Mouse (Mus musculus) gastrocnemius, postnatal 4 days (tissue): ENCODE measurements at regions not wholly inside any gene's neighbourhood (a gene's known extent, or its start where the extent isn't known, plus 50 kb on each side); places are given as distances from the start of the nearest gene placed in this dataset.

ENCODE experiments used
- DNase-seq, 2 experiments: peaks; one replicate each; pipeline ENCODE4 v3.0.0; 2021 to 2022; ENCODE audit warnings: low spot score in 2 of 2, mixed read lengths in 2 of 2

GRCm38 (mm10) chr19:21214253-21214652, 57.8 kb upstream of the Zfand5 start:
- DNase-seq, result no peak

DNA sequence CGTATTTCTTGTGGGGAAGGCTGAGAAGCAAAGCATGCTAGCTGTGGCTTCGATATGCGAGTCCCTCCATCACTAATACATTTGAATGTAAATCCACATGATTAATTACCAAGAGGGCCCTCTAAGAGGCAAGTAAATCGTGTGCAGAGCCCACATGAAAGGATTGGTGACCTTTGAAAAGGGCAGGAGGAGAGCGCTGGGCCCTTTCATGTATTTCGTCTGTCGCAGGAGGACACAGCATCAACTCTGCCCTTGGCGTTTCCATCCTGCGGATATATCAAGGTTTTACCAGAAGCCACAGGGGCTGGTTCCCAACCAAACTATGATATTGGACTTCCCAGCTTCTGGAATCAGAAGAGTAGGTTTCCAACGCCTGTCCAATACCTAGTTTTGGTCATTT, 78.6 kb upstream of the Zfand5 start:
- DNase-seq, result no peak

DNA sequence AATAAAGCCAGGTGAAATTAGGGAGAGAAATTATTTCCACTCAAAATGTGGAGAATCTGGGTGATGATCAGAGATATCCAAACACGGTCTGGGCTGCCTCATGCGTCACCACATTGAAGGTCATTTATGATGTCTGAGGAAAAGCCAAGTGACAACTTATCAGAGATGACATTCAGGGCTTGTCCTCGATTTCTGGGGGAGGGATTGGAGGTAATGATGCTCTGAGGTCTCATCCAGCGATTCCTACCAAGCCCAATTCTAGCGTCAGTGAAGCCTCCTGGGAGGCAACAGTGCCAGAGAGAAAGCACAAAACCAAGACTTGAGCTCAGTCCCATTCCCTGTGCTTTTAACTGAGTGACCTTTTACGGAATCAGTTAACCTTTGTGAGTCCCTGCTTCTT, 79.5 kb upstream of the Zfand5 start:
- DNase-seq, result no peak

DNA sequence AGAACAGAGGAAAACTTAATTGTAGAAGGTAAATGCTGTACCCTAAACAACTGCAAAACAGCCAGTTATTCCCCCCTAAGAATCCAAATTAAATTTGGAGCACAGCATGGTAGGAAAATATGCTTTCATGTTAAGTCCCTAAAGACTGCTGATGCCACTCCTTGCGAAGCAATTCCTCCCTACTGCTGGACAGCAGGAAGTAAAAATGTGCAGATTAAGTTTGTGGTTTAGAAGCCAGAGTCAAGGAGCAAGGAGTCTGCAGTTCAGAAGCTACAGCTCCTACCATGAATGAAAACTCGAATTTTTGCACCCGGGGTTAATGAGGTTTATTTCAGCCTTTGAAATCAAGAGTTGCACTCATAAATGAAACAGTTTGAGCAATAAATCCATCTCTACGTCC, 82.9 kb upstream of the Zfand5 start:
- no peak for DNase-seq

DNA sequence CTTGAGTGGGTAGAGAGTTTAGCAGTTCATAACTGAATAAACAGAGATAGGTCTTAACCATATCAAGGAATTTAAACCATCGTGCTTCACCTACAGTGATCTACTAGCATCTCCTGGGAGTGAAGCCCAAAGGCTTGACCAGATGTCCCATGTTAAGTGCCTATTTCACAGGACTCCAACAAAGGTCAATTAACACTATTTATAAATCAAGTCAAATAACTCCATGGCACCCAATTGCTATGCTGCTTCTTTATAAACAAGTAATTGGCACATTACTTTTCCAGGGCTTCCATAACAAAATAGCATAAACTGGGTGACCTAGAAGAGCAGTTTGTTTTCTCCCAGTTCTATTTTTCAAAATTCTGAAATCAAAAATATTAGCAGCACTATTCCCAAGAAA, 85.4 kb upstream of the Zfand5 start:
- DNase-seq, result no peak

GRCm38 (mm10) chr19:21186016-21186415, 86.1 kb upstream of the Zfand5 start:
- no peak for DNase-seq

DNA sequence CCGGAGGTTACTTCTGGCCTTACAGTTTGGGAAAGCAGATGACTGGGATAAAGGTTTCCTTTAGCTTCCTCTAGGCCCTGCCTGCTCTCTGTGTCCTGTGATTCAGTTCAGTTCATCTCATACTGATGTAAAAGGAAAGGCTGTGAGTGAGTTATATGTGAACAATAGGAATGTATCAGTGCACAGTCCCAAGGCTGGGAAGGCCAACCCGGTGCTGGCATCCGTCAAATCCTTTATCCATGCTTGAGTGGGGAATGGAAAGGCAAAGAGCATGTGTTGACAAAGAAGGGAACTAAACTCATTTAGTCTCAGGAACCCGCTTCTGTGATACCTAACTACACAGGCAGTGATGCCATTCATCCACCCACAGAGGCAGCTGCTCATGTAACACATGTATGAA, 89.0 kb upstream of the Zfand5 start:
- no peak for DNase-seq

DNA sequence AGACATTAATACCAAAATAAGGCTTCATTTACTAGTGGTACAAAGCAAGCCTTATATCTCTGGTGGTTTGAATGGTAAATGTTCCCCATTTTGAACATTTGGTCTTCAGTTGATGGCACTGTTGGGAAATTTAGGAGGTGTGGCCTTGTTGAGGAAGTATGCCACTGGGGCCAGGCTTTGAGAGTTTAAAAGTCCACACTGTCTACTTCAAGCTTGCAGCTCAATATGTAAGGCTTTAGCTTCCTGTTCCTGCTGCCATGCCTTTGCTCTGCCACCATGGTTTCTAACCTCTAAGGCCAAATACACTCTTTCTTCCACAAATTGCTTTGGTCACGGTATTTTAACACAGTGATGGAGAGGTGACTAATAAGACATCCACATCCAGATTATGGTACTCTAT, 92.2 kb upstream of the Zfand5 start:
- DNase-seq, result no peak

DNA sequence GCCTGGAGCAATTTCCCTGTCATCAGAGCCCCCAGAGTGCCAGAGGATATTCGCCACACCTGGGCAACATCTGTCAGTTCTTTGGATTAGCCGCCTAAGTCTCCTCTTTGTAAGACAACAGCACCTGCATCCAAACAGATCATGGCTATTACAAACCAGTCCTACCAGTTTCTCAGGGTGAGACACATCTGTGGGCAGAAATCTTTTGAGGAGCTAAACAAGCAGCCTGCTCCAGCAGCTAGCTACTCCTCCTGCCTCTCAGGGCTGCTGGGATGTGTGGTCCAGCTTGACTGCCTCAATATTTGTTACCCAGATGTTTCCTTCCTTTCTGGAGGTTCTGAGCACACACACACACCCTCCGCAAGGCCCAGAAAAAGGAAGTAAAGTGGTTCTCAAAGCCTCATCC, 96.6 kb upstream of the Zfand5 start:
- DNase-seq, result no peak

DNA sequence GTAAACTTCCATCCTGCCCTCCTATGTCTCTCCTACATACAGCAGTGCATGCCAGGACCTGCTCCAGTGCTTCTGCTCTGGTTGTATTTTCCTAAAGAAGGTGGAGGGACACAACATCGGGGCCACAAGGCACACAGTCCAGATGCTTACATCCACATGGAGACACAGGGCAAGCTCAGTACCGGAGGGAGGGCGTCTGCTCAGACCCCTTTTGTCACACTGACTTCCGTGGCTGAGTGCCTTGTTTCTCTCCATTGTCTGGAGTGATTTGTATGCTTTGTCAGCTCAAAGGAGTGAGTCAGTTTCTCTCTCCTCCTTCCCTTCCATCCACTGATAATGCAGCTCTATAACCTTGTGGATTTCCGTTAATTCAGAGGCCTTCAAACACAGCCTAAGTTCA, 97.4 kb upstream of the Zfand5 start:
- no peak for DNase-seq

DNA sequence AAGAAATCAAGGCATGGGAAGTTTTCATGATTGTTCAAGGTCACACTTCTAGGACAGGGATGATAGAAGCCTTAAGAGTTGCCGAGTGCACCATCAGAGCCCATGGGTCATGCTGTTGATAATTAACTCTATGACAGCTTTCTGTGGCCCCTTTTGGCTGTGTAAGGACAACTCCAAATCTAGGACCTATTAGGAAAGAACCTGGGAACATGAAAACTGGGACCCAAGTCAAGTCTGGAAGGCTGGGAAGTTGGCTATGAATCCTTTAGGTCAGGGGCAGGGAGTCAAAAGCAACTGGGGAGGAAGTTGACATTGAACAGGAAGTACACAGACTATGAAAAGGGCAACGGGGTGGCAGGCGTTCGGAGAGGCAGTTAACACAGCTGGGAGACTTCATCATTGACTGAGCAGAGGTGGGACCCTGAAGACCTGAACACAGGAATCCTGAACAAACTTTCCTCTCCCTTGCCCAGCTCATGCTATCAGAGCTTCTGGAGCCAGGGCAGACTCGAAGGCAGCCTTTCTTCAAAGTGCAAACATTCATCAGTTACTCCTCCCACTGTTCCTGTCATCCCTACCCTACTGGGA, 98.1 kb upstream of the Zfand5 start:
- DNase-seq, result no peak

DNA sequence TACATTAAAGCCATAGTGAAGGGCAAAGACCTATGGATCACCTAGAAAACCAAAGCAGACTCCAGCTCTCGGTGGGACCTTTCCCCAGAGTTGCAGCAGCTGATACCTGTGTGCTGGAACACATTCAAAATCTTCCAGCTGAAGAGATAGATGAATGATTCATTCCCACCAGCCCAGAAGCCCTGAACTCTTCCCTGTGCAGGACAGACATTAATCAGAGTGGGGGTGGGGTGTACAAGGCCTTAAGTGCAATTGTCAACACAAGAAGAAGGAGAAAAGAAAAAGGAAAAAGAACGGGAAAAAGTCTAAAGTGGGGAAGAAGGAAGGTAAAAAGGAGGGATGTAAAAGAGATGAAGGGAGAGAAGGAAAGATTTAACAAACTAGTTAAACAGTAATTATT, 100.9 kb upstream of the Zfand5 start:
- no peak for DNase-seq

- no peak for DNase-seq
These were observed 101.3 kb upstream of the Zfand5 start for GRCm38 (mm10) chr19:21170785-21171184.

DNA sequence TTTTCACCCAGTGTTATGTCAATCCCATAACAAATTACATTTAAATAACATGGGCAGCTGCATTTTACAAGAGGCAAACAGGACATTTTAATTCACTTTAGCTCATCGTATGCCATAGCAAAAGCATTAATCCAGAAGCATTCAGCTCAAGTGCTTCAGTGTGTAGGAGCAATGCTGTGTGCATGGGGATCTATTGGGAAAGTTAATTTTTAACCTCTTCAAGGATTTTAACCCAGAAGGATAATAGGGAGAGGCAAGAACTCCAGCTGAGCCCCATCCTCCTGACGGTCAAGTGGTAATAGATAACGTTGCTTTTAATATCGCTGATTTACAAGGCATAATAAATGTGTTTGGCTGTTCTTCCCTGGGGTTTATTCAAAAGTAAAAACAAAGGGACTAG, 105.1 kb upstream of the Zfand5 start:
- DNase-seq, result no peak

GRCm38 (mm10) chr19:21166465-21166860, 105.6 kb upstream of the Zfand5 start:
- DNase-seq, result no peak

GRCm38 (mm10) chr19:21165763-21166464, 106.2 kb upstream of the Zfand5 start:
- DNase-seq, result no peak

DNA sequence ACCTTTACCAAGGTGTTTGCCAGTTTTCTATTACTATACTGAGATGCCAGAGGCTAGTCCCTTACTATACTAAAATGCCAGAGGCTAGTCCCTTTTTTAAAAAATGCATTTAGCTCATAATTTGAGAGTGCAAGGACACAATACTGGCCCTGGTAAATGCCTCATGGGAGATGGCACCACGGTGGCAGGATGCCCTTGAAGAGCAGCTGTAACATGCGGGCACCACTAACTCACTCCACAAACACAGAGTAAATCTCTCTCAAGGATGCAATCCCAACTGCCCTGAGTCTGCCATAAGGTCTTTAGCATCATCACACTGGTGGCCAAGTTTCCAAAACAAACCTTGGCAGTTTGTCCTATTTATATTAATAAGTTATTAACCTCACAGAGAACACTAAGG, 108.1 kb upstream of the Zfand5 start:
- DNase-seq, result no peak

DNA sequence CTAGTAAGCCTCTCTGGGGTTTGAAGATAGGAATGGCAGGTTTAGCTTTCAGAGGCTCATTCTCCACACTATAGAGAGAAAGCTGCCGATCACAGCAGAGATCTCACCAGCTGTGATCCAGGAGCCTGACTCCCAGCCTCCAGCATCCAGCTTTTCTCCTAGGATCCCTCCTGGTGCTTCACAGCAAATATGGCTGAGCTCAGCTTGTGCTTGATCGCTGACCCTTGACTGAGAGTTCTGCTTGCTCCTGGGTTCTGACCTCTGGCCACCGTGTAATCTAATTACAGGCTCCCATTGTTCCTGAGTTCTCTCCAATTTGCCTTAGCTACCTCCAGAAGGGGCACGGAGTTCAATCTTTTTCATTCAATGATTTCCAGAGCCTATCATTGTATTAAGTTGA, 111.1 kb upstream of the Zfand5 start:
- no peak for DNase-seq

- DNase-seq, result no peak
These were observed 112.6 kb upstream of the Zfand5 start for GRCm38 (mm10) chr19:21159189-21160137.

DNA sequence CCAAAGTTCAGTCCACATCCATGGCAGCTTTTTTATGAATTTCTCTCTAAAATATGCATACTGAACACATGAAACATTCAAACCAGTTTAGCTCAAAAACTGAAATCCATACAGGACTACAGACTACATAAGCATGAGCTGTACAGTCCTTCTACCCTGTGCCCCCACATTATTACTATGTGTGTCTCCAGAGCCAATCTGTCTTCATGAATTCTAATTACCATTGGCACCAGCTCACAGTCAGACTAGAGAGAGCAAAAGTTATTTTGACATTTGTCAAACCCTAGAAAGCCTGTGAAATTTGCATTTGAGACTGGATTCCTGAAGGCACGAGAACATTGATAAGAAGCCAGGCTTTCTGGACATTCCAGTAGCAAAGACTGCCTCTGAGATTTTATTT, 117.9 kb upstream of the Zfand5 start:
- DNase-seq, result no peak

DNA sequence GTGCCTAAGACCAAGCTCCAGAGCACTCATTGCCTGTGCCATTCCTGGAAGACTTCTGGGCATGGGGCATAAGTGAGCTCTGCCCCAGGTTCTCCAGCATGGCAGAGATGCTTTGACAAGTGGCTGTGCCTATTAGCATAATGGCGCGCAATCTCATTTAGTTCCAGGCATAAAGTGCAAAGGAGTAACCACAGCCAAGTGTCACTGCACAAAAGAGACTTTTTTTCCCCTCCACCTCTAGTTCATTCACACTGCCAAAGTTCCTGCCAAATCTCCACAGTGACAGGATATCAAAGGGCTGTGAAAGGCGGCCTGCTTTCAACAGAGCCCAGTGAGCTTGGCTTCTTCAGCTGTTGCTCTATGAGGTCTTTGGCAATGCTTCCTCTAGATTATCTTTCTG, 120.1 kb upstream of the Zfand5 start:
- DNase-seq, result no peak

DNA sequence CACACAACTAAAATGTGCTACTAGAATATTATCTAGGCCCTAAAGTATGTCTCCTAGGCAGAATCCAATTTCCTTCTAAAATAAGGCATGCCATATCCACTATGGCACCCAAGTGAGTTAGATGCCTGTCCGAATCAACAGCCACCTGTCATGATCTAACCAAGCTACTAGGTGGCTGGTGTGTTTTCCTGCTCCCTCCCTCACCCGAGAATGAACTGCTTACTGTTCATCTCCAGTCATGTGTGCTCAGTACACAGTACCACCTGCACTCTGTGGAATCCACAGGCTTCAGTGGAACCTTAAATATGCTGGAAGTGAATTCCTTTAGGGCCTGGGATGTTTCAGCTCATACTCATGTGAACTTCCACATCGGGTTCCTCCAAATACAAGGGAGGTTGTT, 121.2 kb upstream of the Zfand5 start:
- no peak for DNase-seq
